Mouse (Mus musculus): ENCODE measurements around the gene Patj. TPM values are rescaled to one million over a fixed set of nuclear protein-coding genes. Genes with fewer than 3 reads are reported as not detected.
"Not testable (repeated sequence)": the region's sequence is repeated elsewhere in the genome, so short reads cannot be mapped to it uniquely, and the experiment has no call there.

The Patj gene
- total RNA-seq, 1 experiment from 2014 or later = 26.1 TPM

DNA sequence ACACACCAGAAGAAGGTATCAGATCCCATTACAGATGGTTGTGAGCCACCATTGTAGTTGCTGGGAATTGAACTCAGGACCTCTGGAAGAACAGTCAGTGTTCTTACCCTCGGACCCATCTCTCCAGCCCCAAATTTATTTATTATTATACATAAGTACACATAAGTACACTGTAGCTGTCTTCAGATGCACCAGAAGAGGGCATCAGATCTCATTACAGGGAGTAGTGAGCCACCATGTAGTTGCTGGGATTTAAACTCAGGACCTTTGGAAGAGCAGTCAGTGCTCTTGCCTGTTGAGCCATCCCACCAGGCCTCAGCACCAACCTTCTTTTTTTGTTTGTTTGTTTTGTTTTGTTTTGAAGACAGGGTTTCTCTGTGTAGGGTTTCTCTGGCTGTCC lies 329.1 kb downstream of the Patj start:
- not testable (repeated sequence) for ATAC-seq (replicated peaks in 1 of 2; ENCODE audit: insufficient read depth in 1 of 2, low FRiP score in 2 of 2, low TSS enrichment in 1 of 2, low read depth in 1 of 2, poor library complexity in 2 of 2, severe bottlenecking in 2 of 2)

DNA sequence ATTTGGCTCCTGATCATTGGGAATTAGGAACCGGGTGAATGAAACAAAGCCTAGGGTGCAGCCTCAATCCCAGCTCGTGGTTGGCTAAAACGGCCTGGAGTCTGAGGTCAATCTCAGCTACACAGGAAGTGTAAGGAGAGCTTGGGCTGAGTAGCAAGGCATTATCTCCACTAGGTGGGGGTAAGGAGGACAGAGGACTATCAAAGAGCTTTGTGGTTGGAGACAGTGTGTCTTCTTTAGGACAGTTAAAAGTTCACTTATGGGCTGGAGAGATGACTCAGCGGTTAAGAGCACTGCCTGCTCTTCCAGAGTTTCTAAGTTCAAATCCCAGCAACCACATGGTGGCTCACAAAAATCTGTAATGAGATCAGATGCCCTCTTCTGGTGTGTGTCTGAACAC lies 329.9 kb downstream of the Patj start:
- ATAC-seq (replicated peaks in 1 of 2; ENCODE audit: insufficient read depth in 1 of 2, low FRiP score in 2 of 2, low TSS enrichment in 1 of 2, low read depth in 1 of 2, poor library complexity in 2 of 2, severe bottlenecking in 2 of 2) = no peak

DNA sequence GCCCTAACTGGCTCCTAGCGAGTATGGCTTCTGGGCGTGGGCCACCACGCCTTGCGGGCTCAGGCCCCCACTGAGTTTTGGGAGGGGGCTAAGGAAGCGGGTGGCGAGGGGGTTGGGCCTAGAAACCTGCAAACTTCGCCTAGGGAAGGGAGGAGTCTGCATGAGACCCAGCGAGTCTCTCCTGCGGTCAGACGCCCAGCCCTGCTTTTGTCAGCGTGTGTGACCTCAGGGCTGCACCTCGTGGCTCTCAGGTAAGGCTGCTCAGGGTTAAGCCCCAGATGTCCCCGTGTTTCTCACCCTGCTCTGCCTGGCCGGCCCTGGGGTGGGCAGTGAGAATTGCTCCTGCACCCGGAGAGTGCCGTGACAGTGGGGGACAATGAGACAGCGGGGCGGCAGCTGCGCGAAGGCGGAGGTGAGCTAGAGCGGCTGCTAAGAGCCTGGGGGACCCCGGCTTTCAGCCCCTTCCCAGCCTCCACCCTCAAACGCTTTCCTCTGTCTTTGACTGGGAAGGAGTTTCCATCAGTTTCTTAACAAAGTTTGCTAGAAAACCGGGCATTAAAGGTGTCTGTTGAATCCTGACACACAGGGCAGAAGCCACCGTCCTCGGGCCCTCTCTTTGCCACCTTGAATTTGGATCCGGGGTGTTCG lies 331.1 kb downstream of the Patj start, which contains the start of gene L1td1:
L1td1 (plus strand) TSS at position 145 of the 648 bp plus-strand sequence.
- ATAC-seq (replicated peaks in 1 of 2; ENCODE audit: insufficient read depth in 1 of 2, low FRiP score in 2 of 2, low TSS enrichment in 1 of 2, low read depth in 1 of 2, poor library complexity in 2 of 2, severe bottlenecking in 2 of 2) = peak; percentile 33 to 51

DNA sequence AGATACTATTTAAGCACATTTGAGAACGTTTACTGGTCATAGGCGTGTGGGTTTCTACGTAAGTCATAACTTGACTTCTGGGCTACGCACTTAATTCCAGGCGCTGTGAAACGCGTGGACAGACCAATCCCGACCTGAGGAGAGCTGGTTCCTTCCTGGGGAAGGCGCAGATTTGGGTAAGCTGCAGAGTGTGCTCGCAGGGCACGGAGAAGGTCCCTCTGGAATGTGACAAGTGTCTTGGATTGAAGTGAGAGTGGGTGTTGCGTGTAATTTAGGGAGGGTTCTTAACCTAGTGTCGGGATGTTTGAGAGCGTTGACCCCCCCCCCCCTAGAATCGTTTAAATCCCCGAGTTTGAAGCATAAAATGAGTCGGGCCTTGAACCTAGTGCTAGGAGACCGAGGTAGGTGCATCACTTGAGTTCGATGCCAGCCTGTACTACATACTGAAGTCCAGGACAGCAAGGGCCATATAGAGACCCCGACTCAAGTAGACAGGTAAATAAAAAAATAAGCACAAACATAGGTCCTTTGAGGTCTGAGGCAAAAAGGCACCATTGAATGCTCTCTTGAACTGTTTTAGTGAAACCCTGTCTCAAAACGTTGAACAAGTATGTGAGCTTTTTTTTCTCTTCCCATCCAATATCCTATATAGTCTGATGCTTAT lies 331.8 kb downstream of the Patj start:
- 0 out of 4 replicates have a peak, but pooled peaks have one; percentile 20 to 25 for ATAC-seq (replicated peaks in 1 of 2; ENCODE audit: insufficient read depth in 1 of 2, low FRiP score in 2 of 2, low TSS enrichment in 1 of 2, low read depth in 1 of 2, poor library complexity in 2 of 2, severe bottlenecking in 2 of 2)

DNA sequence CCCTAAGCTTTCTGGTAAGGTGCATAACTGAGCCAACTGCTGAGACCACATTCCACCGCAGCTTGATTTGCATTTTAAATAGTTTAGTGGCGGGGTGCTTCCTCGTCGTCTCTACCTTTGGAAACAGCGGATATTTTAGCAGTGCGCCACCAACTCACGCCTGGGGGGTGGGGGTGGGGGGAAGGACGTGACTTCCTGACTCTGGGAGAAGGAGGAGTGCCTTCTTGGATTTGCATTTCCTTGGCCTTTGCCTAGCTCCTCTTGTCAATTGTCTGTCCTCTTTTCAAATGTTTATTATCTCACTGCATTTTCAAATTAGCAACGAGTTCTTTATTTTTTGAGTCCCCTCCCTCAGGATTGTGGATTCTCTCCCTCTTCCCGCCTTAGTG lies 332.4 kb downstream of the Patj start:
- ATAC-seq (replicated peaks in 1 of 2; ENCODE audit: insufficient read depth in 1 of 2, low FRiP score in 2 of 2, low TSS enrichment in 1 of 2, low read depth in 1 of 2, poor library complexity in 2 of 2, severe bottlenecking in 2 of 2) = 0 out of 4 replicates have a peak, but pooled peaks of 1 of the 2 experiments have one; percentile 22

DNA sequence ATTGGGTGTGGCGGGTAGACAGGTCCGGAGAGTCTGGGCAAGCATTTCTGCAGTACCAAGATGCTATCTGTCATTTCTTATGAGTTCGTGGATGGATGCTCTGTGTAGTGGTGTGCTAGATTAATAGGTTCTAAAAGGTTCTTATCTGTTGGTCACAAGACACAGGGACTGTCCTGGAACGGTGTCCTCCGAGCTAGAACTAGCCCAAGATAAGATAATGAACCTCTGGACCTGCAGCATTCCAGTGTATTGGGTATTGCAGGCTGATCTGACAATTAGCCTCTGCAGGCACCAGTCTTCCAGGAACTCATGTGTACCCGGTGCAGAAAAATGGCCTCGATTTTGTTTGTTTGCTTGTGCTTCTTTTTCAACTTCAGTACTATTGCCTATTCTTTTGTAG lies 333.1 kb downstream of the Patj start:
- ATAC-seq (replicated peaks in 1 of 2; ENCODE audit: insufficient read depth in 1 of 2, low FRiP score in 2 of 2, low TSS enrichment in 1 of 2, low read depth in 1 of 2, poor library complexity in 2 of 2, severe bottlenecking in 2 of 2) = no peak

DNA sequence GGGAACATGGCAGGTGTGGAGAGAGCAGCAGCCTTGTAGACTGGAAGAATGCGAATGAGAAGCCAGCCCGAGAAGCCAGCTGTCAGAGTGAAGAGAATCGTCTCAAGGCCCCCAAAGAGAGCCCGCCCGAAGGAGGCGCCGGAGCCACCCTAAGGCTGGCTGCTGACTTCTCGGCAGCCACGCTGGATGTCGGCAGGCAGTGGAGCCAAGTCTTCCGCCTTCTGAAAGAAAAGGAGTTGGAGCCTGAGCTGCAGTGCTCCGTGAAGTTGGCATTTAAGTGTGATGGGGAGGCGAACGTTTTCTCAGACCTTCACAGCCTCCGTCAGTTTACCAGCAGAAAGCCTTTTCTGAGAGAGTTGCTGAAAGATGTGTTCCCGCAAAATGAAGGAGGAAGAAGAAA lies 338.1 kb downstream of the Patj start:
- ATAC-seq (replicated peaks in 1 of 2; ENCODE audit: insufficient read depth in 1 of 2, low FRiP score in 2 of 2, low TSS enrichment in 1 of 2, low read depth in 1 of 2, poor library complexity in 2 of 2, severe bottlenecking in 2 of 2) = no peak

DNA sequence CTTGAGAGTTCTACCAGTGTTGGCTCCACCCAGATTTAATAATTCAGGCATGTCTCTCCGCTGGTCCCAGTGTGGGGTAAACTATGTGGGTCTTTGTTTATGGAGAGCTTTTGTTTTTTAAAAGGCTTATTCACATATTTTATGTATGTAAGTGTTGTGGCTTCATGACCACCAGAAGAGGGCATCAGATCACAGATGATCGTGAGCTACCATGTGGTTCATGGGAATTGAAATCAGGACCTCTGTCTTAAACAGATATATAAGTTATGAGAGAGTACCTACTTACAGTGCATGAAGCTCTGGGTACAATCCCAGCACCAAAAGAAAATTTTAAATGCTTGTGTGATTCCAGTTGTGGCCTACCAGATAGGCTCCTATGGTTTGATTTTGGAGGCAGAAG lies 344.2 kb downstream of the Patj start:
- ATAC-seq (replicated peaks in 1 of 2; ENCODE audit: insufficient read depth in 1 of 2, low FRiP score in 2 of 2, low TSS enrichment in 1 of 2, low read depth in 1 of 2, poor library complexity in 2 of 2, severe bottlenecking in 2 of 2) = no peak

DNA sequence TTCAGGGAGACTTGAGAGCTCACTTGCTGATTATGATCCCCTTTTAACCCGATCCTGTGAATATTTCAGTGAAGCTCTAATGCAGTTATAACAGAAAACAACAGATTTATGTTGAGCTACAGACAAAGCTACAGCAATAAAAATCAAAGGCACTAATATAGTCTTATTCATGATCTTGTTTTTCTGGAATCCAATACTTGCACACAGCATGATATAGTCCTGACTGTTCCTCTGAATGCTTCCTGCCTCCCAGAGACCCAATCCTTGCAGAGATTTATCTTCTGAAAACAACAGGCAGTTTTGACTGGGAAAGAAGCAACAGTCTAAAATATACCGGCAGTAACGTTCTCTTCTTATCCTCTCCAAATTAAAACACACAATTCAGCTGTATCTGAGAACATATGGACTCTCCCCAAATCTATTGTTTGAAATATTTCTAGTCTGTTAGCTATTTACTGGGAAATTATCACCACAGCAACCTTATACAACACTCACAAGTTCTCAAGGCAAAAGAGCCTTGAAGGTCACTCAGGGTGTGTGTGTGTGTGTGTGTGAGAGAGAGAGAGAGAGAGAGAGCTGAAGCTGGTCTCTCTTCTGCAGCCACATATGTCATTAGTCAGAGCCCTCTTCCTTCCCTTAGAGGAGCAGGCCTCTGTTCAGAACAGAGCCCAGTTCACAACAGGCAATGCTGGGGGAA lies 347.8 kb downstream of the Patj start:
- ATAC-seq (replicated peaks in 1 of 2; ENCODE audit: insufficient read depth in 1 of 2, low FRiP score in 2 of 2, low TSS enrichment in 1 of 2, low read depth in 1 of 2, poor library complexity in 2 of 2, severe bottlenecking in 2 of 2) = no peak

DNA sequence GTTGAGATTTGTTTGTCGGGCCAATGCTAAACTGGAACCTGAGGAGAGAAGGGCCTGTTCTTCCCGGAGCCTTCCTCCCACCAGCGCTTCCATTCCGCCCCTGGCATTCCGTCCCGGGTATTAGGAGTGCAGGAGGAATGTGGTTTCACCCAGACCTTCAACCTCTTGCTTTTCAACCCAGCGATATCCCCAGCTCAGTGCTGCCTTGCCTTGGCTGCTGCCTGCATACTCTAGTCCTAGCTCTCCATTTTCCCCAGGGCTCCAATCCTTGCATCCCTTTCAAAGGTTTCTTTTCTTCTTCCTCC lies 348.3 kb downstream of the Patj start:
- ATAC-seq (replicated peaks in 1 of 2; ENCODE audit: insufficient read depth in 1 of 2, low FRiP score in 2 of 2, low TSS enrichment in 1 of 2, low read depth in 1 of 2, poor library complexity in 2 of 2, severe bottlenecking in 2 of 2) = no peak

DNA sequence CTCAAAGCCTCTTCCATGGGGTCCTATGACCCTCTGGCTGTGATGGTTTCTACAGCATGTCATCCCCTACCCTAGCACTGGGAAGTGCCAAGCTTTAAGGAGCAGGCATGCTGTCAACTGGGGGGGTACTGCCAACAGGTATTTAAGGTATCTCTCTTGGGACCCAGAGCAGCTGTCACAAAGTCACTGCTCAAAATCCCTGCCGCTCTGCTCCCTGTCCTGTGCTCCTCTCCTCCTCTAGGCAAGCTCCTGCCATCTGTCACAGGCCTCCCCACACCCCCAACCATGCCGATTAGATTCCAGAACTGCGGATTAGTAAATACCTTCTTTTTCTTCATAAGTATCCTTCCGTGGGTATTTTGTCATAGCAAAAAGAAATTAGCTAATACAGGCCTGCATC lies 358.9 kb downstream of the Patj start:
- ATAC-seq (replicated peaks in 1 of 2; ENCODE audit: insufficient read depth in 1 of 2, low FRiP score in 2 of 2, low TSS enrichment in 1 of 2, low read depth in 1 of 2, poor library complexity in 2 of 2, severe bottlenecking in 2 of 2) = no peak

DNA sequence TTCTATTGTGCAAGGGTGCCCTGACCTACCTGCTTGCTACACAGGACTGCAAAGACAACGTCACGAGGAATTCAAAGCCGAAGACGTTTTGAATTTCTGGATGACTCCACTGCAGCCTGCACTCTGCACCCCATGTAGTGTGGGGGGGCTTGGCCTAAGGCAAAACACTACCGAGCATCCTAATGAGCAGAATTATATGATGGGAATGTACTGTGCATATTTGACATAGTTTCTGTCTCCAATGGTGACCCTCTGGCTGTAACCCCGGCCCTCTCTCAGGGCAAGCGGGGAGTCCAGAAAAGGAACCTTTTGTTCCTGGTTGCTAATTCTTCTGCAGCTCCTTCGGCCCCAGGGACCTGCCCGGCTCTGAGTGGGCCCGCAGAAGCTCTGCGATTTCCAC lies 360.6 kb downstream of the Patj start:
- ATAC-seq (replicated peaks in 1 of 2; ENCODE audit: insufficient read depth in 1 of 2, low FRiP score in 2 of 2, low TSS enrichment in 1 of 2, low read depth in 1 of 2, poor library complexity in 2 of 2, severe bottlenecking in 2 of 2) = no peak

DNA sequence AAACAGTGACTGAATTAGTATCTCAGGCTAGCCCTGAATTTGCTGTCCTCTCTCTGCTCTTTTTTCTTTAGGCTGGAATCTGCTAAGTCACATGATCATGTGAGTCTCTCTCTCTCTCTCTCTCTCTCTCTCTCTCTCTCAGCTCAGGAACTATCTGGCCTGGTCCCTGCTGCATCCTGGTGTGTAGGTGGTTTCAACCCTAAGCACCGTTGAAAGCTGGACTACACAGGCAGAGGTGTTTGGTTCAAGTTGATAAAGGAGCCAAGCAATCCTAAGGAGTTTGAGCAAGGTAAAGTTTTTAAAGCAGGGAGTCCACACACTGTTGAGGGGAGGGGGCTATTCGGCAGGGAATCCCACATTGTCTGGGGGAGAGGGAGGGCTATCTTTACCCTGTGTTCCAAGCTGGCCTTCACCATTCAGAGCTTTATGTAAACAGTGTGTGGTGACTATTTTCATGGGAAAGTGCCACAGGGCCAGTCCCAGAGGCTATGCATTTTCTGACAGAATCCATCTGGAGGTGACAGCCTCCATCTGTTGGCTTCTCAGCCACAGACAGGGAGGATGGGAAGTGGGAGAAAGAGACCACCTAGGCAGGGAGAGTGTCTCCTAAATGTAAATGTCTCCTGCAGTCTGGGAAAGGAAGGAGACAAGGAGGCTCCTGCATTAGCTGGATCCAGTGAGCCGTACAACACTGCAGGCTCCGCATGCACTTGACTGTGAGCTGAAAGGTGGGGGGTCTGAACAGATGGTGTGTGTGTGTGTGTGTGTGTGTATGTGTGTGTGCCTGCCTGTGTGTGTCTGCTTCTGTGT lies 362.6 kb downstream of the Patj start:
- ATAC-seq (replicated peaks in 1 of 2; ENCODE audit: insufficient read depth in 1 of 2, low FRiP score in 2 of 2, low TSS enrichment in 1 of 2, low read depth in 1 of 2, poor library complexity in 2 of 2, severe bottlenecking in 2 of 2) = no peak

DNA sequence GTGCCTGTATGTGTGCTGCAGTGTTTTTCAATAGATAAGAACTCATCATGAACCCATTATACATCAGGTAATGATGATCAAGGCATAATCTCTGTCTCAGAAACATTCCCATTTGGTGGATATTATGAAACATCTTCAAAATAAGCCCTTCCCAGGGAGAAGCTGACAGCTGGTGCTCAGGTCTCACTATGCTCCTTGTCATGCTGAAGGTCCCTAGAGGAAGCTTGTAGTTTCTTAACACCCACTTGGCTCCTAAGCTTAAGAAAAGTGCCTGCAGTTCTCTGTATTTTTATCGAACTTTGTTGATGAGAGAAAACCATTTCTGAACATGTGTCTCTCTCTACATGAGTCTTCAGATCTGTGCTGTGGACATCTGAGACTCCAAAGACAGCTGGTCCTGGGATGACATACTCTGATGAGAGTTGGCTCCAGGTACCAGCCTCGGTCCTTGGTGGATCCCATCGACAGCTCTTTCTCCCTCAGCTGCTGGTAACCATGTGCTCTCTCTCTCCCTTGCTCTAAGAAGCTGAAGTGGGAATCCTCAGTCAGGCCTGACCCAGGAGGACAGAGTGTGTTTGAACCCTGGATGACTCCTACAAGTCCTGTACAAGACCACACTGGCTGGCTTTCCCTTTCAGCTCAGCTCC lies 363.4 kb downstream of the Patj start:
- no peak for ATAC-seq (replicated peaks in 1 of 2; ENCODE audit: insufficient read depth in 1 of 2, low FRiP score in 2 of 2, low TSS enrichment in 1 of 2, low read depth in 1 of 2, poor library complexity in 2 of 2, severe bottlenecking in 2 of 2)

DNA sequence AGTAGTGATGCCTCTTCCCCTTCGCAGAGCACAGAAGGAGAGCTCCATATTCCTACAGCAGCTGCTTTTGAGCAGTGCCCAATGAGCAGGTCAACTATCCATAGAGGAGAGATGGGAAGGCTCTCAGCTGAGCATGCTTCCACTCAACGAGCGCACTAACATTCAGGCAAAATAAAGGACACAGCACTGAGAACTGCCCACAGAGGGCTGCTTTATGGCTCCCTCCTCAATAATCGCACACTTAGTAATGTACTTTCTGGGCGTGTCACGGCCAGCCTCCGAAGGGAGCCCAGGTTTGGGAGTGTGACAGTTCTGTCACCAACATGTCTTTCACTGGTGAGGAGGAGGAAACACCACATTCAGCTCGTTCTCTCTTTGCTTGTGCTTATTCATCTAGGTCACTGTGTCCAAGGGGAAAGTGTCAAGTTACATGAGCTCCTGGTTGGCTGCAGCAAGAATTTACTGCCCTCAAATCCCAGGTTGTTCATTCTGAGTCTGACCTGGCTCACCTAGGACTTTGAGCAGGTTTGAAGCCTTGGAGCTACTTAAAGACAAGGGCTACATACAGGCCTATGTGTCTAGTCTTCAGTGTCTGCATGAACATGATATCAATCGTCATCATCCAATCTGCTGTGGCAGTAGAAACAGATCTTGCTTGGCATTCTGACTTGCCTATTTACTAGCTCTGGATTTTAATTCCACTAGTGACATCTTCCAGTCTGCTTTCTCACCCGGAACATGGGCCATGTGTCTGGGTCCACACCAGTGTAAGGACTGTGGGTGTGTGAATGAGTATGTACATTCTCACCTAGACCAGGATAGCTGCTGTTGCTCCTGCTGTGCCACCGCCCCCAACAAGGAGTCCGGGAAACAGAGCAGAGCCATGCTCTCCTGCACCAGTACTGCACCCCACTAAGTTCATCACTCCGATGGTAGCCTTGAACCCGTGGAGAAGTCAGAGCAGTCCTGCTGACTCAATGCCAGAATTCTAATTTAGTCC lies 371.8 kb downstream of the Patj start:
- no peak for ATAC-seq (replicated peaks in 1 of 2; ENCODE audit: insufficient read depth in 1 of 2, low FRiP score in 2 of 2, low TSS enrichment in 1 of 2, low read depth in 1 of 2, poor library complexity in 2 of 2, severe bottlenecking in 2 of 2)
